Mouse (Mus musculus): ENCODE data around the gene Map2. TPM values are rescaled to one million over a fixed set of nuclear protein-coding genes. Genes with fewer than 3 reads are reported as not detected.

The Map2 gene
- polyA plus RNA-seq, 1 experiment from 2014 or later: 21.0 TPM

DNA sequence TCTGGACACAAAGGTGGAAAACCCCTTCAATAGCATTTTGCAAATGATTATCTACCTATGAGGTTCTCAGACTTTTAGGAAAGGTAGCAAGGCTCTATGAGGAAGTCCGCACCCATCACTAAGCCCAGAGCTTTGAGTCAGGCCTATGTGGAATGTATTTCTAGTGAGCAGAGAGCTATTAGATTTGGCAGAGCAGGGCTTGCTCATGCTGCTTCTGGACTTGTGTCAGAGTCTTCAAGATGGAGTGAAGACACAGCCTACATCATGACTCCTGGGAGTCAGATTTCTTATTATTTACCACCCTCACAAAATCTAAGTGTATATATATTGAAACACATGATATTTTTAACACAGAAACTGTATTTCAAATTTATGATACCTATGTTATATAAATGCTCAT is 17.3 kb downstream of the Map2 start:
- Histone ChIP-seq H3K4me3 (ENCODE audit: low read depth, low read length) (no peak overlapping the region), H3K9ac (replicated peaks; ENCODE audit: low read depth, low read length) (no peak overlapping the region), H3K27ac (ENCODE audit: low read length) (no peak overlapping the region), H3K36me3 (ENCODE audit: control insufficient read depth, insufficient read depth, low read length) (no peaks in the 10 kb centered on the region), H3K27me3 (ENCODE audit: control insufficient read depth, insufficient read depth, low read length) (no peaks in the 10 kb centered on the region), H3K4me1 (ENCODE audit: control insufficient read depth, insufficient read depth, low read length) (no peaks in the 10 kb centered on the region), H3K4me2 (replicated peaks; ENCODE audit: low read depth, low read length) (no peak overlapping the region), H3K9me3 (ENCODE audit: control insufficient read depth, low read depth, low read length) (no peaks in the 10 kb centered on the region)
- WGBS: 79% methylated on average over 1 of the region's 1 CpGs
- ATAC-seq (ENCODE audit: insufficient number of reproducible peaks, insufficient read depth, low FRiP score, low read depth): no peak

DNA sequence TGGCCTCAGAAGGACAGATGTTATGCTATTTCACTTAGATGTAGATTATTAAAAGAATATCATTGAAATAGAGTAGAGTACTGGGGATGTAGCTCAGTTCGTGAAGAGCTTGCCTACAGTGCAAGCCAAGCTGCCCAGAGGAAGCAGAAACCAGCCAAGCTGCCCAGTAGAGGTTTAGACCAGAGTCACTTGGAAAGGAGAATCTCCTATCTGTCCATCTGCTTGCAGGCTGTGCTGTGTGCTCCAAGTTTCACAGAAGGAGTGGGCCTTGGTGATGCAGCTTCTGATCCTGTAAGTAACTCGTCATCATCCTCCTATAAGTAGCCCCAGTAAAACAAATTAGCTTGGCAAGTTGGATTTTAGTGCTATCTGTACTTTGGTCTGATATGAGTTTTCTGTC is 17.8 kb downstream of the Map2 start:
- Histone ChIP-seq H3K4me3 (ENCODE audit: low read depth, low read length) (no peak overlapping the region), H3K27ac (ENCODE audit: low read length) (no peak overlapping the region), H3K4me1 (ENCODE audit: control insufficient read depth, insufficient read depth, low read length) (no peaks in the 10 kb centered on the region), H3K9ac (replicated peaks; ENCODE audit: low read depth, low read length) (no peak overlapping the region), H3K4me2 (replicated peaks; ENCODE audit: low read depth, low read length) (no peak overlapping the region), H3K36me3 (ENCODE audit: control insufficient read depth, insufficient read depth, low read length) (no peaks in the 10 kb centered on the region), H3K27me3 (ENCODE audit: control insufficient read depth, insufficient read depth, low read length) (no peaks in the 10 kb centered on the region), H3K9me3 (ENCODE audit: control insufficient read depth, low read depth, low read length) (no peaks in the 10 kb centered on the region)
- ATAC-seq (ENCODE audit: insufficient number of reproducible peaks, insufficient read depth, low FRiP score, low read depth): no peak
- WGBS: 78% methylated on average over 2 of the region's 2 CpGs

DNA sequence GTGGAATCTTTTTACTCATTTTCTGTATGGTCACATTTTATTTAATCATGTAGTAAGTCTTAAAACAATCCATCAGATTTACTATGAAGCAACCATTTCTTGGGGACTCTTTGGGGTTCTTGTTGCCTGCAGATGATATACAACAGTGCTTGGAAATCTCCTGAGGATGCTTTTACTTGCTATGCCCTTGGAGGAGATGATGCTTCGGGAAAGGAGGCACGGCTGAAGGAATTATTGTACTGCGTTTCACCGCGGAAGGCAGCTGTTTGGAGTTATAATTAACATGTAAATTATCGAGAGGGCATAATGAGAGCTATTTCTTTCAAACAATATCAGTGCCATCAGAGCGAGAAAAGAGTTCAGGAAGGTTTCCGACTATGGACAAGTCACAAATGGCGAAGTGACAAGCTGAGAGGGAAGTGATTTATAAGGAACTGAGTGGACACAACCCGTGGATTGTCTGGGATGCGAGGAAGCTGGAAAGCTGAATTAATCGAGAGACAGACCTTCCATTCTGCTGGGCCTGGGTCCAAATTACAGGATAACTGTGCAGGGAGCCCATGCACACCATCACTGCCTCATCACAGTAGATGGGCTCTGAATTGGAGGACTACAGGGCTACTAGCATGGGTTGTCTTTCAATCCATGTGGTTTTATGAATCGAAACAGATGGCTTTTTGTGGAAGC is 20.1 kb downstream of the Map2 start:
- Histone ChIP-seq H3K4me2 (replicated peaks; ENCODE audit: low read depth, low read length) (no peak overlapping the region), H3K4me1 (ENCODE audit: control insufficient read depth, insufficient read depth, low read length) (no peaks in the 10 kb centered on the region), H3K4me3 (ENCODE audit: low read depth, low read length) (no peak overlapping the region), H3K27ac (ENCODE audit: low read length) (no peak overlapping the region), H3K9me3 (ENCODE audit: control insufficient read depth, low read depth, low read length) (no peaks in the 10 kb centered on the region), H3K36me3 (ENCODE audit: control insufficient read depth, insufficient read depth, low read length) (no peaks in the 10 kb centered on the region), H3K27me3 (ENCODE audit: control insufficient read depth, insufficient read depth, low read length) (no peaks in the 10 kb centered on the region), H3K9ac (replicated peaks; ENCODE audit: low read depth, low read length) (no peak overlapping the region)
- 75% methylated on average over 13 of the region's 13 CpGs for WGBS
- no peak for ATAC-seq (ENCODE audit: insufficient number of reproducible peaks, insufficient read depth, low FRiP score, low read depth)

DNA sequence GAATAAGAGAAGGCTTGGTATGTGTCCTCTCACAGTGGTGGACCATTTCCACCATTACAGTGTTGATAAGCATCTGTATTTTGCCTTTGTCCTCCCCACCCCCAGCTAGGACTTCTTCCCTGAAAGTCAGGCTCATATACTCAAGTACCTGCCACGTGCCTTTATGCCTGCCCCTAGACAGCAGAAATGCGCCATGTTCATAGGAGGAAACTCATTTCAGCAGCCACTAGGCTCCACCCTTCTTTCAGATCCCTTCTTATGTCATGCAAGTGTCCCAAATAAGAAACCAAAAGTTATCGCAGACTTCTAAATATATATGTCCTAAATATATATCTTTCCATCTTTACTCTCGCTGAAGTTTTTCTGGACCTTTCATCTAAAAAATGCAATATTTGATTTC is 21.2 kb downstream of the Map2 start:
- WGBS: 86% methylated on average over 4 of the region's 4 CpGs
- Histone ChIP-seq H3K27me3 (ENCODE audit: control insufficient read depth, insufficient read depth, low read length) (no peaks in the 10 kb centered on the region), H3K4me3 (ENCODE audit: low read depth, low read length) (no peak overlapping the region), H3K4me2 (replicated peaks; ENCODE audit: low read depth, low read length) (no peak overlapping the region), H3K9me3 (ENCODE audit: control insufficient read depth, low read depth, low read length) (no peaks in the 10 kb centered on the region), H3K36me3 (ENCODE audit: control insufficient read depth, insufficient read depth, low read length) (no peaks in the 10 kb centered on the region), H3K9ac (replicated peaks; ENCODE audit: low read depth, low read length) (no peak overlapping the region), H3K4me1 (ENCODE audit: control insufficient read depth, insufficient read depth, low read length) (no peaks in the 10 kb centered on the region), H3K27ac (ENCODE audit: low read length) (no peak overlapping the region)
- no peak for ATAC-seq (ENCODE audit: insufficient number of reproducible peaks, insufficient read depth, low FRiP score, low read depth)

DNA sequence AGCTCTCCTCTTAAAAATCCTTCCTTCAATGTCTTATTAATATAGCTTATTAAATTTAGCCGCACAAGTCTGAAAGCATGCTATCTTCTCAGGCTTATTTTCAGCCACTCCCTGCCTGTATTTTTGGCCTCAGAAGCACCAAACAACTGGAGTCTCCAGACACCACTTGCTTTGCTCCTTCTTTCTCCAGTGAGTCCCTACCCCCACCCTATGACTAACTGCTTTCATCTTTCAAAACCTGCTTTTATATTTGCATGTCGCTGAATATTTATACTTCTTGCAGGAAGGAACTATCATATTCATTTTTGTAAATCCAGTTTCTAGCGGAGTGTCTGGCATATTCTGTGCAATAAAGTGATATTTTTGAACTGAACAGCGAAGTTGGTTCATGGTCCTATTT is 21.6 kb downstream of the Map2 start:
- Histone ChIP-seq H3K4me1 (ENCODE audit: control insufficient read depth, insufficient read depth, low read length) (no peaks in the 10 kb centered on the region), H3K27ac (ENCODE audit: low read length) (no peak overlapping the region), H3K4me3 (ENCODE audit: low read depth, low read length) (no peak overlapping the region), H3K4me2 (replicated peaks; ENCODE audit: low read depth, low read length) (no peak overlapping the region), H3K27me3 (ENCODE audit: control insufficient read depth, insufficient read depth, low read length) (no peaks in the 10 kb centered on the region), H3K36me3 (ENCODE audit: control insufficient read depth, insufficient read depth, low read length) (no peaks in the 10 kb centered on the region), H3K9ac (replicated peaks; ENCODE audit: low read depth, low read length) (no peak overlapping the region), H3K9me3 (ENCODE audit: control insufficient read depth, low read depth, low read length) (no peaks in the 10 kb centered on the region)
- WGBS: 86% methylated on average over 4 of the region's 4 CpGs
- ATAC-seq (ENCODE audit: insufficient number of reproducible peaks, insufficient read depth, low FRiP score, low read depth): no peak

DNA sequence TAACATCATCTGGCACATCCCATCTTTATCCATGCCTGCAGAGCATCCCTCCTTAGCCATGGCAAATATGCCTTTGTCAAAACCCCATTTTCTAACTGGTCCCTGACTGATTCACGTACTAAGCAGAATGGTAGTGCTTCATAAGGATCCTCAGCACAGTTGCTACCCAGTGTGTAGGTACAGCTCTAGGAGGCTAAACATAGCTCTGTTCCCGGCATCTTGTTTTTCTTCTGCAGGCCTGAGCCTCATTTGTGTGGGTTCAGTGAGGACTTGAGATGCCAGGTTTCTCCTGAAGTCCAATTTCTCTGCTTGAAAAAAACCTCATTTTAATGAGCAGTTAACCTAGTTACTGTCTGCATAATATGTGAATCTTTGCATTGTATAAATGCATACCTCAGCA is 30.4 kb downstream of the Map2 start:
- Histone ChIP-seq H3K9ac (replicated peaks; ENCODE audit: low read depth, low read length) (no peak overlapping the region), H3K4me3 (ENCODE audit: low read depth, low read length) (no peak overlapping the region), H3K27me3 (ENCODE audit: control insufficient read depth, insufficient read depth, low read length) (no peaks in the 10 kb centered on the region), H3K36me3 (ENCODE audit: control insufficient read depth, insufficient read depth, low read length) (no peaks in the 10 kb centered on the region), H3K4me2 (replicated peaks; ENCODE audit: low read depth, low read length) (no peak overlapping the region), H3K27ac (ENCODE audit: low read length) (no peak overlapping the region), H3K4me1 (ENCODE audit: control insufficient read depth, insufficient read depth, low read length) (no peaks in the 10 kb centered on the region), H3K9me3 (ENCODE audit: control insufficient read depth, low read depth, low read length) (no peaks in the 10 kb centered on the region)
- WGBS: 87% methylated on average over 2 of the region's 2 CpGs
- ATAC-seq (ENCODE audit: insufficient number of reproducible peaks, insufficient read depth, low FRiP score, low read depth): no peak

DNA sequence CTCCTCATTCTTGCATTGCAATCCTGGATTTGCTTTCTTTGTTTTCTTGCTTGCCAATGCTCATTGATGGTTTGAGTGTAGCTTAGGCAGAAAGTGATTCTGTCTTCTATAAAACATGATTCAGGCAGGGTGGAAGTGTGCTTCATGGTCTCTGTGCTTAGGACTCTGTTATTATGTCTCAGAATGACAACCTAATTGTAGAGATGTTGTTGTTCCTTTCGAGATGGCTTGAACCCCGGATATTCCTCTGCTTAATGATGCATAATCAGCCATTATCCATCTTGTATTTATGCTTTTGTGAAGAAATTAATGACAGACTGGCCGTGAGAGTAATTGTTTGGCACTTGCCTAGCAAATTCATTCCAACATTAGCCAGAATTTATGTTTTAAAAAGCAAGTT is 31.8 kb downstream of the Map2 start:
- WGBS: 64% methylated on average over 3 of the region's 3 CpGs
- Histone ChIP-seq H3K9ac (replicated peaks; ENCODE audit: low read depth, low read length) (no peak overlapping the region), H3K4me3 (ENCODE audit: low read depth, low read length) (no peak overlapping the region), H3K9me3 (ENCODE audit: control insufficient read depth, low read depth, low read length) (no peaks in the 10 kb centered on the region), H3K4me1 (ENCODE audit: control insufficient read depth, insufficient read depth, low read length) (no peaks in the 10 kb centered on the region), H3K4me2 (replicated peaks; ENCODE audit: low read depth, low read length) (no peak overlapping the region), H3K36me3 (ENCODE audit: control insufficient read depth, insufficient read depth, low read length) (no peaks in the 10 kb centered on the region), H3K27ac (ENCODE audit: low read length) (no peak overlapping the region), H3K27me3 (ENCODE audit: control insufficient read depth, insufficient read depth, low read length) (no peaks in the 10 kb centered on the region)
- no peak for ATAC-seq (ENCODE audit: insufficient number of reproducible peaks, insufficient read depth, low FRiP score, low read depth)

DNA sequence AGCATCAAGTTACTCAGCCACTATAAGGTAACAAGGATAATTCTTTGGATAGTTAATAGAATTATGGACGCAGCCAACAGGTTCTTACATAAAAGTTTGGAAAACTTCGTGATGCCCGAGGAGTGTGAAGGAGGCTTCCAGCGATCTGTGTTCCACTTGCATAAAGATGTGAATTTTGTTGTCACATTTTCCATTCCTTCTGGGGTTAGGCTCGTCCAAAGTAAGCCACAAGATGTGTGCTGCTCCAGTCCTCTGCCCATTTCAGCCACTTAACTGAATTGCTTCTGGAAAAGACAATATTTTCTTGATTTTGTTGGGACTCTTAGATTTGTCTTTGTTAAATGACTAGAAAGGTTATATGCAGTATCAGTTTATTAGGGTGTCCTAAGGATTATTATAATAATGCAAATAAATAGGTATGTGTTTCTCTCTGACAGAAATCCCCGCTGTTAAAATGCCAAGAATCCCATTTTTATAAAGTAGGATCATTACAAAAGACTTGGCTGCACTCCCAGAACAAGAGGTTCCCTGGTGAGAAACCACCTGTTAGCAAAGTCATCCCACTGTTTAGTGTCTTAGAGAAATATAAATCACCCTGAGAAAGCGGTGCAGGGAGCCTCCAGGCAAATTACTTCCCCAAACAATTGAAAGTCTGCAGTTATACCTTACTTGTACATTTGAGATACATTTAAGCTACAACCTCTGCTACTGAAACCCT is 36.2 kb downstream of the Map2 start:
- Histone ChIP-seq H3K9me3 (ENCODE audit: control insufficient read depth, low read depth, low read length) (no peaks in the 10 kb centered on the region), H3K27ac (ENCODE audit: low read length) (no peak overlapping the region), H3K36me3 (ENCODE audit: control insufficient read depth, insufficient read depth, low read length) (no peaks in the 10 kb centered on the region), H3K9ac (replicated peaks; ENCODE audit: low read depth, low read length) (no peak overlapping the region), H3K4me1 (ENCODE audit: control insufficient read depth, insufficient read depth, low read length) (no peaks in the 10 kb centered on the region), H3K4me2 (replicated peaks; ENCODE audit: low read depth, low read length) (no peak overlapping the region), H3K4me3 (ENCODE audit: low read depth, low read length) (no peak overlapping the region), H3K27me3 (ENCODE audit: control insufficient read depth, insufficient read depth, low read length) (no peaks in the 10 kb centered on the region)
- WGBS: 61% methylated on average over 7 of the region's 7 CpGs
- ATAC-seq (ENCODE audit: insufficient number of reproducible peaks, insufficient read depth, low FRiP score, low read depth): no peak

DNA sequence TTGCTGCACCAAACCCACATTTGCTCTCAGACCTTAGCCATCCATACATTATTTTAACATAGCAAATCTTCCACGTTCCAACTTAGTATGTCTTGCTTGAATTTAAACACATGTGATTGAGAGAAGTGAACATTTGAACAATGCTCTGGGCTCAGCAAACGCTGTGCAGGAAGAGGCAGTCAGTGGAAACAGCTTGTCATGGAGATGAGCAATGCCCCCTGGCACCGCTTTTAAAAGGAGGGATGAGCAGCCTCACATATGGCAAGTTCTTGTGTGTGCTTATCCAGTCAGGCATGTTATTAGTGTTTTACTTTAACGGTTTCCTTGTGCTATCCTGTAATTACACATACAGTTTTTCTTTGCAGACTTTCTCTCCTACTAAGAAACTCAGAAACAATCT is 46.4 kb downstream of the Map2 start:
- no peak overlapping the region for H3K9ac ChIP-seq (replicated peaks; ENCODE audit: low read depth, low read length)
- no peaks in the 10 kb centered on the region for H3K9me3 ChIP-seq (ENCODE audit: control insufficient read depth, low read depth, low read length)
- WGBS: 53% methylated on average over 4 of the region's 4 CpGs
- H3K4me2 ChIP-seq (replicated peaks; ENCODE audit: low read depth, low read length): no peak overlapping the region
- no peak overlapping the region for H3K27ac ChIP-seq (ENCODE audit: low read length)
- H3K27me3 ChIP-seq (ENCODE audit: control insufficient read depth, insufficient read depth, low read length): no peaks in the 10 kb centered on the region
- no peak for ATAC-seq (ENCODE audit: insufficient number of reproducible peaks, insufficient read depth, low FRiP score, low read depth)
- no peak overlapping the region for H3K4me3 ChIP-seq (ENCODE audit: low read depth, low read length)
- no peaks in the 10 kb centered on the region for H3K4me1 ChIP-seq (ENCODE audit: control insufficient read depth, insufficient read depth, low read length)
- H3K36me3 ChIP-seq (ENCODE audit: control insufficient read depth, insufficient read depth, low read length): no peaks in the 10 kb centered on the region
